Mouse (Mus musculus): ENCODE results near the gene Lgals3.

DNA sequence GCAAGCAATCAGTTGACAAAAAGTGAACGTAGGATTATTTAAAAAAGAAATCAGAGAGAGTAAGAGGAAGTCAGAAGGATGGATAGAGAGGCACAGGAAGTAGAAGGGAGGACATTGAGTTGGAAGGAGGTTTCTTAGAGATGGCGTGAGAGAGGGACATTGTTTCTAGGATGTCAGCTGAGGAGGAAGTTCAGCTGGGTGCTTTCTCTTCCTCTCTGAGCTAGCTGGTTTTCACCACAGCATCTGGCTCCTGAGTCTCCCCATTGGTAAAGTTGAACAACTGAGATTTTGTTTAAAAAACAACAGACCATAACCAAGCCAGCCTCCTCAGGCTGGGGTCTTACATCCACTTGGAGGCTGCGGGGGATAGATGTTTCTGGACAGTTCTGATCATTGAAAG lies 7.9 kb upstream of the Lgals3 start:
- no peak for TF ChIP-seq CTCF (IDR thresholded peaks at IDR 0.05; ENCODE audit: insufficient read depth, low read depth, low read length)
- no peak for TF ChIP-seq POLR2A (IDR thresholded peaks at IDR 0.05; ENCODE audit: insufficient read depth, low read depth, low read length)

Measured in olfactory bulb, adult 2 months (tissue).